Mouse (Mus musculus) CH12.LX (cell line): ENCODE results near the gene Myh3. TPM values are rescaled to one million over a fixed set of nuclear protein-coding genes. Genes with fewer than 3 reads are reported as not detected.

Source experiments
- DNase-seq: peaks from one replicate; pipeline ENCODE4 v3.0.0-alpha.2; 2013; ENCODE audit errors: extremely low read depth
- H3K27ac ChIP-seq: 2 replicates; pipeline ENCODE4 v1.5.1; 2012; ENCODE audit warnings: low read depth, mild to moderate bottlenecking, control low read depth, moderate library complexity; ENCODE audit not compliant: insufficient read depth
- H3K27me3 ChIP-seq: replicated peaks from 2 replicates; pipeline ENCODE3; 2012; ENCODE audit warnings: inconsistent platforms
- H3K36me3 ChIP-seq, 2 experiments: replicated peaks in 1 of 2; 2 replicates each; pipeline versions ENCODE3 to v1.6.1; 2012; ENCODE audit warnings: inconsistent platforms in 1 of 2, low read length in 1 of 2, mild to moderate bottlenecking in 1 of 2, mixed read lengths in 1 of 2, moderate library complexity in 1 of 2; ENCODE audit not compliant: control insufficient read depth in 1 of 2, insufficient read depth in 1 of 2
- H3K4me1 ChIP-seq, 2 experiments: 2 replicates each; pipeline ENCODE4 v1.6.1; 2012; ENCODE audit warnings: inconsistent platforms in 1 of 2, moderate library complexity in 1 of 2; ENCODE audit not compliant: insufficient read depth in 2 of 2, control insufficient read depth in 1 of 2
- H3K4me2 ChIP-seq: 2 replicates; pipeline ENCODE4 v1.6.1; 2012; ENCODE audit warnings: low read depth, mild to moderate bottlenecking, control low read depth; ENCODE audit not compliant: poor library complexity, insufficient read depth, severe bottlenecking
- H3K4me3 ChIP-seq, 3 experiments: fragments of 150-350 bp in 1 of 3; sonication (generic) in 1 of 3; replicated peaks in 1 of 3; 2 replicates each; pipeline versions ENCODE3 to v1.5.1; 2011 to 2012; ENCODE audit warnings: low read depth in 2 of 3, low read length in 2 of 3, mild to moderate bottlenecking in 2 of 3, moderate library complexity in 2 of 3, control low read depth in 1 of 3, improper control_type of control experiment in 1 of 3, inconsistent platforms in 1 of 3, mixed read lengths in 1 of 3; ENCODE audit not compliant: poor library complexity in 1 of 3
- H3K79me2 ChIP-seq: replicated peaks from 2 replicates; pipeline ENCODE4 v1.6.1; 2012; ENCODE audit warnings: mild to moderate bottlenecking, moderate library complexity; ENCODE audit not compliant: control insufficient read depth, poor library complexity, insufficient read depth, severe bottlenecking; ENCODE audit errors: extremely low read depth
- H3K9ac ChIP-seq: 2 replicates; pipeline ENCODE4 v1.6.1; 2012; ENCODE audit warnings: low read depth, mild to moderate bottlenecking, control low read depth, moderate library complexity; ENCODE audit not compliant: insufficient read depth
- H3K9me3 ChIP-seq: replicated peaks from 2 replicates; pipeline ENCODE3; 2012; ENCODE audit warnings: low read length, inconsistent platforms, mixed read lengths
- BHLHE40 ChIP-seq: IDR thresholded peaks from 2 replicates; pipeline ENCODE4 v1.6.1; 2011; ENCODE audit warnings: mild to moderate bottlenecking, low read depth, low read length, improper control_type of control experiment
- CHD1 ChIP-seq: IDR thresholded peaks from 2 replicates; pipeline ENCODE4 v1.6.1; 2012; ENCODE audit warnings: low read depth, low read length, improper control_type of control experiment, inconsistent platforms
- CHD2 ChIP-seq: IDR thresholded peaks from 2 replicates; pipeline ENCODE4 v1.6.1; 2011; ENCODE audit warnings: low read length, improper control_type of control experiment
- CTCF ChIP-seq, 2 experiments: IDR thresholded peaks in 1 of 2; conservative IDR thresholded peaks in 1 of 2; 2 replicates each; pipeline ENCODE4 v1.5.1; 2011 to 2012; ENCODE audit warnings: low read depth in 2 of 2, low read length in 2 of 2, improper control_type of control experiment in 1 of 2, inconsistent platforms in 1 of 2, mild to moderate bottlenecking in 1 of 2, moderate library complexity in 1 of 2
- E2F4 ChIP-seq: IDR thresholded peaks from 2 replicates; pipeline ENCODE4 v1.6.1; 2011; ENCODE audit warnings: low read depth, low read length, improper control_type of control experiment; ENCODE audit not compliant: insufficient replicate concordance
- ELF1 ChIP-seq: IDR thresholded peaks from 2 replicates; pipeline ENCODE4 v1.6.1; 2014; ENCODE audit warnings: low read depth, mild to moderate bottlenecking, inconsistent platforms, low read length, improper control_type of control experiment
- EP300 ChIP-seq: IDR thresholded peaks from 2 replicates; pipeline ENCODE4 v1.6.1; 2011; ENCODE audit warnings: low read length, improper control_type of control experiment
- ETS1 ChIP-seq: conservative IDR thresholded peaks from 2 replicates; pipeline ENCODE4 v1.6.1; 2012; ENCODE audit warnings: low read depth, mild to moderate bottlenecking, inconsistent platforms, low read length, improper control_type of control experiment, moderate library complexity
- GABPA ChIP-seq: IDR thresholded peaks from 2 replicates; pipeline ENCODE4 v1.6.1; 2012; ENCODE audit warnings: low read depth, low read length, improper control_type of control experiment, inconsistent platforms; ENCODE audit not compliant: insufficient replicate concordance
- HCFC1 ChIP-seq: IDR thresholded peaks from 2 replicates; pipeline ENCODE4 v1.6.1; 2012; ENCODE audit warnings: low read depth, mild to moderate bottlenecking, inconsistent platforms, low read length, improper control_type of control experiment
- IRF4 ChIP-seq: IDR thresholded peaks from 2 replicates; pipeline ENCODE4 v1.6.1; 2014; ENCODE audit warnings: low read depth, mild to moderate bottlenecking, inconsistent platforms, low read length, improper control_type of control experiment
- JUN ChIP-seq: IDR thresholded peaks from 2 replicates; pipeline ENCODE4 v1.6.1; 2011; ENCODE audit warnings: low read depth, mild to moderate bottlenecking, low read length, improper control_type of control experiment, moderate library complexity; ENCODE audit not compliant: insufficient read depth
- JUND ChIP-seq: conservative IDR thresholded peaks from 2 replicates; pipeline ENCODE4 v1.6.1; 2011; ENCODE audit warnings: low read depth, low read length, improper control_type of control experiment
- KAT2A ChIP-seq: IDR thresholded peaks from 2 replicates; pipeline ENCODE4 v1.6.1; 2012; ENCODE audit warnings: low read length, improper control_type of control experiment, inconsistent platforms; ENCODE audit not compliant: insufficient replicate concordance
- MAFK ChIP-seq: IDR thresholded peaks from 2 replicates; pipeline ENCODE4 v1.6.1; 2011; ENCODE audit warnings: low read length, improper control_type of control experiment; ENCODE audit not compliant: insufficient replicate concordance
- MAX ChIP-seq: IDR thresholded peaks from 2 replicates; pipeline ENCODE4 v1.6.1; 2011; ENCODE audit warnings: low read length, improper control_type of control experiment
- MAZ ChIP-seq: IDR thresholded peaks from 2 replicates; pipeline ENCODE4 v1.6.1; 2012; ENCODE audit warnings: low read depth, mild to moderate bottlenecking, inconsistent platforms, low read length, improper control_type of control experiment, moderate library complexity
- MEF2A ChIP-seq: IDR thresholded peaks from 2 replicates; pipeline ENCODE4 v1.6.1; 2014; ENCODE audit warnings: low read depth, mild to moderate bottlenecking, inconsistent platforms, low read length, improper control_type of control experiment, borderline replicate concordance
- MXI1 ChIP-seq: IDR thresholded peaks from 2 replicates; pipeline ENCODE4 v1.6.1; 2011; ENCODE audit warnings: mild to moderate bottlenecking, low read depth, low read length, improper control_type of control experiment
- MYC ChIP-seq: IDR thresholded peaks from 2 replicates; pipeline ENCODE4 v1.6.1; 2011; ENCODE audit warnings: low read depth, mild to moderate bottlenecking, improper control_type of control experiment, low read length
- NELFE ChIP-seq: IDR thresholded peaks from 2 replicates; pipeline ENCODE4 v1.6.1; 2011; ENCODE audit warnings: low read depth, low read length, improper control_type of control experiment
- NRF1 ChIP-seq: IDR thresholded peaks from 2 replicates; pipeline ENCODE4 v1.6.1; 2014; ENCODE audit warnings: low read depth, mild to moderate bottlenecking, inconsistent platforms, low read length, improper control_type of control experiment, moderate library complexity
- PAX5 ChIP-seq: IDR thresholded peaks from 2 replicates; pipeline ENCODE4 v1.6.1; 2012; ENCODE audit warnings: low read length, inconsistent platforms, mixed read lengths
- POLR2A ChIP-seq: IDR thresholded peaks from 2 replicates; pipeline ENCODE4 v1.6.1; 2011; ENCODE audit warnings: low read depth, mild to moderate bottlenecking, improper control_type of control experiment, low read length
- POLR2AphosphoS2 ChIP-seq: IDR thresholded peaks from 2 replicates; pipeline ENCODE4 v1.6.1; 2011; ENCODE audit warnings: low read depth, low read length, improper control_type of control experiment
- RAD21 ChIP-seq: IDR thresholded peaks from 2 replicates; pipeline ENCODE4 v1.6.1; 2011; ENCODE audit warnings: low read depth, mild to moderate bottlenecking, low read length, improper control_type of control experiment, moderate library complexity
- RCOR1 ChIP-seq: conservative IDR thresholded peaks from 2 replicates; pipeline ENCODE4 v1.6.1; 2012; ENCODE audit warnings: low read depth, mild to moderate bottlenecking, inconsistent platforms, low read length, improper control_type of control experiment
- SIN3A ChIP-seq: IDR thresholded peaks from 2 replicates; pipeline ENCODE4 v1.6.1; 2012; ENCODE audit warnings: low read length, improper control_type of control experiment, inconsistent platforms
- SMC3 ChIP-seq: IDR thresholded peaks from 2 replicates; pipeline ENCODE4 v1.6.1; 2011; ENCODE audit warnings: low read depth, low read length, improper control_type of control experiment
- TBP ChIP-seq: conservative IDR thresholded peaks from 2 replicates; pipeline ENCODE4 v1.6.1; 2011; ENCODE audit warnings: low read depth, low read length, improper control_type of control experiment
- TCF12 ChIP-seq: IDR thresholded peaks from 2 replicates; pipeline ENCODE4 v1.6.1; 2014; ENCODE audit warnings: low read depth, mild to moderate bottlenecking, inconsistent platforms, low read length, improper control_type of control experiment
- UBTF ChIP-seq: IDR thresholded peaks from 2 replicates; pipeline ENCODE4 v1.6.1; 2012; ENCODE audit warnings: low read depth, mild to moderate bottlenecking, inconsistent platforms, low read length, improper control_type of control experiment, moderate library complexity
- USF1 ChIP-seq: IDR thresholded peaks from 2 replicates; pipeline ENCODE4 v1.6.1; 2014; ENCODE audit warnings: low read depth, mild to moderate bottlenecking, inconsistent platforms, low read length, improper control_type of control experiment
- USF2 ChIP-seq: conservative IDR thresholded peaks from 2 replicates; pipeline ENCODE4 v1.6.1; 2011; ENCODE audit warnings: low read depth, low read length, improper control_type of control experiment
- ZC3H11A ChIP-seq: IDR thresholded peaks from 2 replicates; pipeline ENCODE4 v1.6.1; 2012; ENCODE audit warnings: low read depth, mild to moderate bottlenecking, inconsistent platforms, low read length, improper control_type of control experiment
- ZKSCAN1 ChIP-seq: IDR thresholded peaks from 2 replicates; pipeline ENCODE4 v1.6.1; 2012; ENCODE audit warnings: low read depth, inconsistent platforms, low read length, improper control_type of control experiment, borderline replicate concordance
- ZMIZ1 ChIP-seq: IDR thresholded peaks from 2 replicates; pipeline ENCODE4 v1.6.1; 2012; ENCODE audit warnings: low read depth, mild to moderate bottlenecking, inconsistent platforms, low read length, improper control_type of control experiment
- ZNF384 ChIP-seq: IDR thresholded peaks from 2 replicates; pipeline ENCODE4 v1.6.1; 2012; ENCODE audit warnings: low read depth, low read length, improper control_type of control experiment, inconsistent platforms
- dilution Hi-C: fragments of 300-500 bp; cut with MboI; formaldehyde crosslinking; loops from 2 replicates; pipeline ENCODE4 v1.14.3; 2020; ENCODE audit warnings: low sequenced_read_pairs; ENCODE audit not compliant: extremely low pct_unique_long_range_greater_than_20kb, extremely low pct_ligation_motif_present
- in situ Hi-C: fragments of 300-500 bp; cut with MboI; formaldehyde crosslinking; loops from 3 replicates; pipeline ENCODE4 v1.14.3; 2019; ENCODE audit warnings: low sequenced_read_pairs, low pct_ligation_motif_present, low pct_unique_long_range_greater_than_20kb, mixed read lengths
- polyA plus RNA-seq: library from polyadenylated mRNA; unstranded; fragments of >175 nt; gene quantifications from 2 replicates; pipeline ENCODE4 v1.2.1, GENCODE M21; 2012; ENCODE audit warnings: low read depth; ENCODE audit not compliant: insufficient read length
- total RNA-seq, 2 experiments: library from RNA; depleted of rRNA; stranded (reverse); fragments of 300-350 nt in 1 of 2; fragments of >200 nt in 1 of 2; gene quantifications; 2 replicates each; pipeline ENCODE4 v1.2.3; 2012 to 2014

Myh3 gene
- total and polyA plus RNA-seq, 3 experiments = 0.12 to 0.64 (median 0.26) TPM

- dilution Hi-C loops = no loop called here
- TF ChIP-seq TBP (no peak), JUN (no peak), RAD21 (no peak; the same call in none of the 2 replicates), ZKSCAN1 (no peak), ELF1 (peak; percentile 39; the same call in 1 of the 2 replicates), POLR2A (peak; percentile 48; the same call in 1 of the 2 replicates), NRF1 (no peak), CHD2 (no peak), USF1 (no peak), JUND (0 out of 2 replicates have a peak, but pooled peaks have one; percentile 42), SMC3 (peak; percentile 100), CHD1 (0 out of 2 replicates have a peak, but pooled peaks have one; percentile 87), ZMIZ1 (0 out of 2 replicates have a peak, but pooled peaks have one; percentile 48), MYC (peak; percentile 81), GABPA (no peak), NELFE (no peak), HCFC1 (no peak), BHLHE40 (peak; percentile 49), KAT2A (no peak), MXI1 (peak; percentile 48; the same call in 1 of the 2 replicates), USF2 (no peak), ZNF384 (no peak), EP300 (peak; percentile 8; the same call in 1 of the 2 replicates), RCOR1 (no peak), PAX5 (no peak), POLR2AphosphoS2 (no peak), MAX (0 out of 2 replicates have a peak, but pooled peaks have one; percentile 48), ETS1 (no peak), E2F4 (no peak), UBTF (no peak), TCF12 (no peak), SIN3A (peak; percentile 82), MAZ (no peak), IRF4 (peak; percentile 41; the same call in 1 of the 2 replicates), MEF2A (peak; percentile 52; the same call in 1 of the 2 replicates), CTCF (conservative IDR thresholded peaks at IDR 0.05 in 1 of 2, IDR thresholded peaks at IDR 0.05 in 1 of 2; ENCODE audit: low read depth in 2 of 2, low read length in 2 of 2) (peak; percentile 95 to 98), ZC3H11A (peak; percentile 98), MAFK (peak; percentile 28; the same call in 1 of the 2 replicates)
- in situ Hi-C loops = loop anchor here (5.0 kb wide), 3 partner anchors 119 to 529 kb away; no protein-coding TSS in a partner anchor
- Histone ChIP-seq H3K36me3 (no peaks in the 10 kb centered on the region), H3K4me2 (peak overlapping the region; percentile 82), H3K27me3 (no peaks in the 10 kb centered on the region), H3K27ac (peak overlapping the region; percentile 89), H3K9me3 (no peaks in the 10 kb centered on the region), H3K9ac (peak overlapping the region; percentile 74), H3K79me2 (peaks cover 5% of the 10 kb centered on the region; the same call in 1 of the 2 replicates), H3K4me3 (peak overlapping the region; percentile 50 to 59 (median 52)), H3K4me1 (peaks cover 12 to 48% of the 10 kb centered on the region in 2 experiments)
- DNase-seq = peak; percentile 93
Measured at GRCm38 (mm10) chr11:67112851-67113202, 34.7 kb downstream of the Myh3 start.
